8 mouse cellular contexts compared by ENCODE assay signal in the genomic region with DNA sequence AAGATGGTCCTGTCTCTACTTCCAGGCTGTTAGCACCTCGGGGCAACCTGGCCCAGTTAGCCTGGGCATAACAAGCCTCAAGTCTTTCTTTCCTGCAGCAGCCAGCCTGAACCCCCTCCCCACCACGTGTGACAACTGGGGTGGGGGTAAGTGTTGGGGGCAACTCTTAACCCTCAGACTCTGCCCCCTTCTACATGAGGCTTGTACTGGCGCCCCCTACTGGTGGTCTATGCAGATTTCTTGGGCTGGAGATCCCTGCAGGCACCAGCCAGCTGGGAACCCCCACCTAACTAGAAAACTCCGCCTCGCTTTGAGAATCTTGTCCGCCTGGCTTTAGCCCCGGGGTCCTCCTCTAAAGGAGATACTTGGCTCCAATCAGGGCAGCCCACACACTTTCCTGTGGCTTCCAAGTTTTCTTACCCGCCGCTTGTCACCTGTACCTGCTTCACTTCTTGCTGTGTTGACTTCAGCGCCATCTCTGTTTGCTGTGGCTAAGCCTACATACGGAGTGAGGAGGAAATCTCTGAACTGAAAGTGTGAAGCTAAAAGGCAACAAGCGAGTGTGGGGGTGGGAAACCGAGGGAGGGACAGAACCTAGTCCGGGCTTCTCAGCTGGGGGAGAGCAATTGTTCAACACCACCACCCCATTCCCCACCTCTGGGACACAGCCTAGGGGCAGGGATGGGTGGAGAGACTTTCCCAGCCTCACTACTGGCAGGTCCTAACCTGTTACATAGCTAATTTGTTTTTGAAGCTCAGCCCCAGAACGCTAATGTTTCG. TPM values are rescaled to one million over a fixed set of nuclear protein-coding genes. Genes with fewer than 3 reads are reported as not detected.
DNase-seq lines count a peak whose midpoint lies in the region; ATAC-seq and TF ChIP-seq lines count a peak whose summit lies in the region.

No protein-coding gene starts in this region.

- peaks cover 3% of the 10 kb centered on the region; the same call in 1 of the 2 replicates for H3K27me3 ChIP-seq in forebrain, embryonic 12.5 days
- no peaks in the 10 kb centered on the region for H3K27me3 ChIP-seq in splenic B cell, adult 2 months (ENCODE audit: control insufficient read depth, insufficient read depth, low read length, poor library complexity, severe bottlenecking)

- no peaks in the 10 kb centered on the region for H3K9me3 ChIP-seq in forebrain, embryonic 12.5 days

- H3K27ac ChIP-seq in left cerebral cortex, adult 2 months = no peak overlapping the region
- H3K27ac ChIP-seq in forebrain, embryonic 12.5 days = no peak overlapping the region

- H3K4me1 ChIP-seq in forebrain, embryonic 12.5 days = no peaks in the 10 kb centered on the region

- no peak for DNase-seq in left cerebral cortex, adult 2 months (ENCODE audit: extremely low spot score in 1 of 2, low spot score in 2 of 2)
- no peak for DNase-seq in left cerebral cortex, postnatal 14 days (ENCODE audit: low spot score in 2 of 2)
- peak; percentile 85 for DNase-seq in ZHBTc4 (ENCODE audit: low read depth, low spot score)
- DNase-seq in liver = peak; percentile 64
- peak; percentile 47 for DNase-seq in splenic B cell, adult 2 months (ENCODE audit: low read depth, low spot score)
- DNase-seq in layer of hippocampus, adult 11-12 months (ENCODE audit: low spot score) = no peak
- no peak for DNase-seq in cerebellum, adult 9-11 months

- no peaks in the 10 kb centered on the region for H3K36me3 ChIP-seq in forebrain, embryonic 12.5 days (replicated peaks)
- H3K36me3 ChIP-seq in splenic B cell, adult 2 months (ENCODE audit: control insufficient read depth, insufficient read depth, low read length, poor library complexity, severe bottlenecking) = no peaks in the 10 kb centered on the region

- no peak for ATAC-seq in forebrain, embryonic 12.5 days (ENCODE audit: low FRiP score)

- intact Hi-C loops in left cerebral cortex, adult 2 months (cut with DNase I) = no loop called here
- intact Hi-C loops in left cerebral cortex, postnatal 14 days (cut with DNase I) = no loop called here

- TF ChIP-seq CTCF in left cerebral cortex, adult 2 months (IDR thresholded peaks at IDR 0.05) = peak; percentile 52

- H3K4me2 ChIP-seq in forebrain, embryonic 12.5 days = peak overlapping the region; percentile 31

- H3K9ac ChIP-seq in forebrain, embryonic 12.5 days = no peak overlapping the region

- H3K4me3 ChIP-seq in left cerebral cortex, adult 2 months = no peak overlapping the region
- H3K4me3 ChIP-seq in forebrain, embryonic 12.5 days (replicated peaks) = no peak overlapping the region

- 20% methylated on average over 16 of the region's 16 CpGs for WGBS in forebrain, embryonic 12.5 days

RNA-seq across cellular contexts. Expression of gene Aqp7, which starts 16.1 kb away (rescaled TPM):
- total RNA-seq in left cerebral cortex, adult 2 months (2021) = not detected
- total RNA-seq in left cerebral cortex, postnatal 14 days (2021) = not detected
- polyA plus RNA-seq in forebrain, embryonic 12.5 days (2016; fragmentation: Nextera tagmentation; extraction: Ambion mirVana) = not detected in 2 replicates

RNA-seq across cellular contexts. Expression of gene Aqp3, which starts 33.9 kb away (rescaled TPM):
- not detected for total RNA-seq in left cerebral cortex, adult 2 months (2021)
- total RNA-seq in left cerebral cortex, postnatal 14 days (2021) = not detected
- 1.3 and 2.4 TPM in 2 replicates for polyA plus RNA-seq in forebrain, embryonic 12.5 days (2016; fragmentation: Nextera tagmentation; extraction: Ambion mirVana)

Comparison
In these comparisons a context has a peak if more than half of its experiments do, and no peak if none do; other contexts are left out.
1. DNase-seq: peak in ZHBTc4 (single experiment), liver (single experiment) and splenic B cell, adult 2 months (single experiment); none in left cerebral cortex, adult 2 months (0 of 2), left cerebral cortex, postnatal 14 days (0 of 2), layer of hippocampus, adult 11-12 months (single experiment) and cerebellum, adult 9-11 months (single experiment).